Mouse (Mus musculus) cerebellum, adult 2 months (tissue): ENCODE data around the gene a.

Source experiments
- CTCF ChIP-seq: fragments of 200-500 bp; IDR thresholded peaks from 2 replicates; pipeline ENCODE4 v1.5.1; 2011; ENCODE audit warnings: low read depth, mild to moderate bottlenecking, control low read depth, low read length, moderate library complexity, borderline replicate concordance; ENCODE audit not compliant: insufficient read depth
- POLR2A ChIP-seq: fragments of 200-500 bp; IDR thresholded peaks from 2 replicates; pipeline ENCODE4 v1.6.1; 2011; ENCODE audit warnings: low read length, control low read depth, borderline replicate concordance; ENCODE audit not compliant: insufficient read depth

- TF ChIP-seq POLR2A (no peak), CTCF (no peak)
These were observed 239.6 kb downstream of the a start for GRCm38 (mm10) chr2:155030831-155031230.
